ENCODE assay signal across 8 mouse cellular contexts in the genomic region with DNA sequence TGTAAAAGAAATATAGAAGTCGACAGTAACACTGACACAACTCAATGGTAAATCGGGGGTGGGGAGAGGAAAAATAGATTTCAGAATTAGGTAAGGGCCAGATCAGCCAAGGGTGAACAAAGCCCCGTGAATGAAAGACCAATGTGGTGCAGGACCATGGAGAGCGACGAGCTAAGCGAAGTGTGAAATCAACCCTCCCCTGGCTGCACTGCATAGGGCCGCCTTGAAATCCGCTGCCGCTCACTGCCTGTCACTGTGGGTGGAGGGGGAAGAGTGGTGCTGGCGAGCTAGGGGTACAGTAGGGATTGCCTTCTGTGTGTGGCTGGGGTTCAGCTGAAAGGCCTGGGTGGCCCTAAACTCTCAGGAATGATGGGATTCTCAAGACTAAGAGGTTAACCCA.
A peak's percentile ranks its signal among the peaks of the same experiment; 100 is the strongest.
DNase-seq lines count a peak whose midpoint lies in the region; ATAC-seq and TF ChIP-seq lines count a peak whose summit lies in the region.

No protein-coding gene starts in this region.

- H3K27me3 ChIP-seq in G1E (ENCODE audit: insufficient read depth, low read length) = peaks cover 5% of the 10 kb centered on the region; the same call in 1 of the 2 replicates
- H3K27me3 ChIP-seq in embryonic facial prominence, embryonic 12.5 days = no peaks in the 10 kb centered on the region

- H3K9ac ChIP-seq in embryonic facial prominence, embryonic 12.5 days = no peak overlapping the region

- H3K36me3 ChIP-seq in G1E (replicated peaks) = no peaks in the 10 kb centered on the region
- H3K36me3 ChIP-seq in embryonic facial prominence, embryonic 12.5 days = no peaks in the 10 kb centered on the region

- H3K27ac ChIP-seq in embryonic facial prominence, embryonic 12.5 days = no peak overlapping the region

- DNase-seq in gastrocnemius, postnatal 4 days (ENCODE audit: low spot score in 2 of 2) = peak; percentile 38 to 60
- DNase-seq in gastrocnemius, adult 18-20 months (ENCODE audit: low spot score) = no peak
- DNase-seq in G1E (ENCODE audit: low spot score) = peak; percentile 6
- DNase-seq in hindlimb bud, embryonic 11.5 days (ENCODE audit: extremely low spot score, low read depth, low spot score) = peak; percentile 73
- no peak for DNase-seq in cerebellum, adult 18-20 months

- H3K9me3 ChIP-seq in G1E (replicated peaks) = no peaks in the 10 kb centered on the region
- H3K9me3 ChIP-seq in embryonic facial prominence, embryonic 12.5 days = no peaks in the 10 kb centered on the region

- no peaks in the 10 kb centered on the region for H3K4me1 ChIP-seq in G1E (ENCODE audit: insufficient read depth, low read depth, low read length)
- no peaks in the 10 kb centered on the region for H3K4me1 ChIP-seq in embryonic facial prominence, embryonic 12.5 days

- no peak overlapping the region for H3K4me2 ChIP-seq in embryonic facial prominence, embryonic 12.5 days (replicated peaks)

- WGBS in embryonic facial prominence, embryonic 12.5 days = 8% methylated on average over 10 of the region's 10 CpGs

- ATAC-seq in G1E (ENCODE audit: extremely low read depth, insufficient number of reproducible peaks, low FRiP score, poor library complexity, severe bottlenecking) = no peak
- ATAC-seq in embryonic facial prominence, embryonic 12.5 days (ENCODE audit: insufficient number of reproducible peaks, insufficient read depth, low FRiP score, low TSS enrichment) = peak; percentile 72; the same call in 1 of the 2 replicates
- ATAC-seq in megakaryocyte-erythroid progenitor cell, adult 5-6 weeks (replicated peaks; ENCODE audit: low FRiP score, low TSS enrichment, poor library complexity, severe bottlenecking) = peak; percentile 44; the same call in 1 of the 2 replicates
- ATAC-seq in monocyte, adult 5-6 weeks (replicated peaks; ENCODE audit: insufficient number of reproducible peaks, low FRiP score, low TSS enrichment, poor library complexity, severe bottlenecking) = no peak

- no peak for TF ChIP-seq CTCF in G1E (IDR thresholded peaks at IDR 0.05; ENCODE audit: low read depth, low read length)

- H3K4me3 ChIP-seq in G1E (ENCODE audit: low read depth, low read length) = no peak overlapping the region
- no peak overlapping the region for H3K4me3 ChIP-seq in embryonic facial prominence, embryonic 12.5 days

Comparison
In these comparisons a context has a peak if more than half of its experiments do, and no peak if none do; other contexts are left out.
1. DNase-seq: peak in gastrocnemius, postnatal 4 days (2 of 2), G1E (single experiment) and hindlimb bud, embryonic 11.5 days (single experiment); none in gastrocnemius, adult 18-20 months (single experiment) and cerebellum, adult 18-20 months (0 of 2).
2. ATAC-seq: peak in embryonic facial prominence, embryonic 12.5 days (single experiment) and megakaryocyte-erythroid progenitor cell, adult 5-6 weeks (single experiment); none in G1E (single experiment) and monocyte, adult 5-6 weeks (single experiment).